Mouse (Mus musculus) stomach, postnatal 0 days (tissue): ENCODE data around the gene Slfn4. TPM values are rescaled to one million over a fixed set of nuclear protein-coding genes. Genes with fewer than 3 reads are reported as not detected.
"Not testable (repeated sequence)": the region's sequence is repeated elsewhere in the genome, so short reads cannot be mapped to it uniquely, and the experiment has no call there.

Experiments used
- ATAC-seq: fragments of 200-750 bp; cut with Nextera tagmentation; 2 replicates; pipeline ENCODE4 v1.8.0; 2017; ENCODE audit not compliant: low FRiP score, low TSS enrichment
- DNase-seq: peaks from one replicate; pipeline ENCODE4 v3.0.0-alpha.2; 2016; ENCODE audit warnings: low spot score
- H3K27ac ChIP-seq: fragments of 300-500 bp; sonication (generic); replicated peaks from 2 replicates; pipeline ENCODE4 v1.5.1; 2014; ENCODE audit warnings: mild to moderate bottlenecking, control low read depth
- H3K27me3 ChIP-seq: fragments of 300-500 bp; sonication (generic); 2 replicates; pipeline ENCODE4 v1.6.1; 2014; ENCODE audit warnings: low read length; ENCODE audit not compliant: control insufficient read depth, insufficient read depth
- H3K36me3 ChIP-seq: fragments of 300-500 bp; sonication (generic); 2 replicates; pipeline ENCODE4 v1.6.1; 2014; ENCODE audit warnings: low read length, mixed read lengths; ENCODE audit not compliant: control insufficient read depth, insufficient read depth
- H3K4me1 ChIP-seq: fragments of 300-500 bp; sonication (generic); replicated peaks from 2 replicates; pipeline ENCODE4 v1.6.1; 2014; ENCODE audit warnings: antibody characterized with exemption; ENCODE audit not compliant: control insufficient read depth, insufficient read depth
- H3K4me2 ChIP-seq: fragments of 300-500 bp; sonication (generic); replicated peaks from 2 replicates; pipeline ENCODE4 v1.6.1; 2014; ENCODE audit warnings: low read depth, mild to moderate bottlenecking, control low read depth, moderate library complexity
- H3K4me3 ChIP-seq: fragments of 300-500 bp; sonication (generic); 2 replicates; pipeline ENCODE4 v1.5.1; 2014; ENCODE audit warnings: low read depth, low read length, control low read depth
- H3K9ac ChIP-seq: fragments of 300-500 bp; sonication (generic); 2 replicates; pipeline ENCODE4 v1.6.1; 2014; ENCODE audit warnings: mild to moderate bottlenecking, low read length, control low read depth, mixed read lengths
- H3K9me3 ChIP-seq: fragments of 300-500 bp; sonication (generic); 2 replicates; pipeline ENCODE4 v1.6.1; 2016; ENCODE audit warnings: low read length; ENCODE audit not compliant: control insufficient read depth
- CTCF ChIP-seq: IDR thresholded peaks from 2 replicates; pipeline ENCODE4 v1.5.1; 2016; ENCODE audit warnings: antibody characterized with exemption, low read depth, mild to moderate bottlenecking, moderate library complexity
- EP300 ChIP-seq: optimal IDR thresholded peaks from 2 replicates; pipeline ENCODE3; 2016; ENCODE audit warnings: antibody characterized with exemption
- WGBS: fragments of 180-500 bp; shearing (Covaris S2); extraction: QIAGEN DNeasy Blood & Tissue Kit; methylation state at CpG from one replicate; pipeline ENCODE4 v1.1.7; 2014; 5-methylcytosine and 5-hydroxymethylcytosine counted together
- polyA plus RNA-seq: library from polyadenylated mRNA; unstranded; fragments of >200 nt; fragmentation: Nextera tagmentation; extraction: Ambion mirVana; gene quantifications from 2 replicates; pipeline ENCODE4 v1.2.1, GENCODE M21; 2015

Slfn4 gene
- polyA plus RNA-seq, 1 experiment from 2014 or later, result 0.52 TPM

- Histone ChIP-seq H3K36me3 (no peaks in the 10 kb centered on the region), H3K9me3 (no peaks in the 10 kb centered on the region), H3K4me1 (no peaks in the 10 kb centered on the region), H3K4me2 (no peak overlapping the region), H3K27ac (no peak overlapping the region), H3K9ac (no peak overlapping the region), H3K27me3 (no peaks in the 10 kb centered on the region), H3K4me3 (no peak overlapping the region)
- DNase-seq (no peak), ATAC-seq (no peak)
- TF ChIP-seq EP300 (no peak), CTCF (no peak)
Measured at GRCm38 (mm10) chr11:83205002-83205401, 30.0 kb downstream of the Slfn4 start.

- no peak for DNase-seq
- WGBS, result 63% methylated on average over 1 of the region's 1 CpGs
- ATAC-seq, result no peak
- no peak for TF ChIP-seq EP300
- no peak for TF ChIP-seq CTCF
- H3K27ac ChIP-seq, result no peak overlapping the region
- no peak overlapping the region for H3K9ac ChIP-seq
- H3K9me3 ChIP-seq, result no peaks in the 10 kb centered on the region
- no peaks in the 10 kb centered on the region for H3K4me1 ChIP-seq
- no peaks in the 10 kb centered on the region for H3K27me3 ChIP-seq
- no peak overlapping the region for H3K4me3 ChIP-seq
- H3K4me2 ChIP-seq, result no peak overlapping the region
- H3K36me3 ChIP-seq, result no peaks in the 10 kb centered on the region
Measured at GRCm38 (mm10) chr11:83216119-83216518, 41.1 kb downstream of the Slfn4 start.

GRCm38 (mm10) chr11:83221328-83221877 is 46.4 kb downstream of the Slfn4 start:
- TF ChIP-seq EP300 (no peak), CTCF (no peak)
- H3K4me3 ChIP-seq, result no peak overlapping the region
- H3K4me1 ChIP-seq, result no peaks in the 10 kb centered on the region
- H3K9me3 ChIP-seq, result no peaks in the 10 kb centered on the region
- no peak for DNase-seq
- WGBS, result 59% methylated on average over 1 of the region's 1 CpGs
- no peak for ATAC-seq
- H3K36me3 ChIP-seq, result no peaks in the 10 kb centered on the region
- no peak overlapping the region for H3K4me2 ChIP-seq
- H3K27ac ChIP-seq, result no peak overlapping the region
- no peaks in the 10 kb centered on the region for H3K27me3 ChIP-seq
- H3K9ac ChIP-seq, result no peak overlapping the region

GRCm38 (mm10) chr11:83223367-83223766 is 48.4 kb downstream of the Slfn4 start:
- Histone ChIP-seq H3K9me3 (no peaks in the 10 kb centered on the region), H3K4me1 (no peaks in the 10 kb centered on the region), H3K4me2 (no peak overlapping the region), H3K36me3 (no peaks in the 10 kb centered on the region), H3K4me3 (no peak overlapping the region), H3K9ac (no peak overlapping the region), H3K27ac (no peak overlapping the region), H3K27me3 (no peaks in the 10 kb centered on the region)
- WGBS, result 68% methylated on average over 7 of the region's 7 CpGs
- TF ChIP-seq EP300 (no peak), CTCF (no peak)
- DNase-seq (no peak), ATAC-seq (no peak)

- H3K27ac ChIP-seq, H3K36me3 ChIP-seq, DNase-seq, H3K4me3 ChIP-seq, H3K4me1 ChIP-seq, H3K27me3 ChIP-seq, H3K4me2 ChIP-seq, H3K9ac ChIP-seq, H3K9me3 ChIP-seq, ATAC-seq: not testable (repeated sequence)
- 82% methylated on average over 5 of the region's 5 CpGs for WGBS
Measured at GRCm38 (mm10) chr11:83223793-83224192, 48.8 kb downstream of the Slfn4 start.

GRCm38 (mm10) chr11:83224217-83224616 is 49.2 kb downstream of the Slfn4 start:
- H3K27me3 ChIP-seq, result no peaks in the 10 kb centered on the region
- WGBS, result 80% methylated on average over 9 of the region's 9 CpGs
- no peaks in the 10 kb centered on the region for H3K9me3 ChIP-seq
- H3K4me3 ChIP-seq, result no peak overlapping the region
- no peak for TF ChIP-seq EP300
- no peak for TF ChIP-seq CTCF
- ATAC-seq (no peak), DNase-seq (no peak)
- no peak overlapping the region for H3K4me2 ChIP-seq
- no peak overlapping the region for H3K27ac ChIP-seq
- no peak overlapping the region for H3K9ac ChIP-seq
- no peaks in the 10 kb centered on the region for H3K36me3 ChIP-seq
- no peaks in the 10 kb centered on the region for H3K4me1 ChIP-seq
